Mouse (Mus musculus) T-cell, adult 2 months (primary cell): Measurements from ENCODE around the gene Art1.

Experiments used
- DNase-seq: peaks from one replicate; pipeline ENCODE4 v3.0.0; 2022; ENCODE audit warnings: low spot score

Gene Art1

GRCm38 (mm10) chr7:102109171-102109570, 7.6 kb downstream of the Art1 start, which contains the start of gene Art5:
Art5 (minus strand) TSS chr7:102109489.
- no peak for DNase-seq

GRCm38 (mm10) chr7:102109746-102110145, 8.2 kb downstream of the Art1 start:
- DNase-seq: no peak

GRCm38 (mm10) chr7:102113151-102113729, 11.7 kb downstream of the Art1 start:
- no peak for DNase-seq

GRCm38 (mm10) chr7:102116579-102117331, 15.2 kb downstream of the Art1 start, which contains the start of gene Chrna10:
Chrna10 (minus strand) TSS chr7:102116828.
- no peak for DNase-seq

- DNase-seq: no peak
Observed at GRCm38 (mm10) chr7:102117382-102117781, 15.8 kb downstream of the Art1 start.

GRCm38 (mm10) chr7:102120326-102120725, 18.8 kb downstream of the Art1 start:
- DNase-seq: no peak

GRCm38 (mm10) chr7:102132395-102132794, 30.9 kb downstream of the Art1 start:
- no peak for DNase-seq

GRCm38 (mm10) chr7:102137464-102137863, 35.9 kb downstream of the Art1 start:
- peak; percentile 20 for DNase-seq

- no peak for DNase-seq
Observed at GRCm38 (mm10) chr7:102137898-102138297, 36.4 kb downstream of the Art1 start.

- DNase-seq: no peak
Observed at GRCm38 (mm10) chr7:102153691-102154090, 52.1 kb downstream of the Art1 start.
